Mouse (Mus musculus): Measurements from ENCODE around the gene Prpf8. TPM values are rescaled to one million over a fixed set of nuclear protein-coding genes. Genes with fewer than 3 reads are reported as not detected.

Gene Prpf8
- polyA plus RNA-seq, 1 experiment from 2014 or later = 39.2 TPM

DNA sequence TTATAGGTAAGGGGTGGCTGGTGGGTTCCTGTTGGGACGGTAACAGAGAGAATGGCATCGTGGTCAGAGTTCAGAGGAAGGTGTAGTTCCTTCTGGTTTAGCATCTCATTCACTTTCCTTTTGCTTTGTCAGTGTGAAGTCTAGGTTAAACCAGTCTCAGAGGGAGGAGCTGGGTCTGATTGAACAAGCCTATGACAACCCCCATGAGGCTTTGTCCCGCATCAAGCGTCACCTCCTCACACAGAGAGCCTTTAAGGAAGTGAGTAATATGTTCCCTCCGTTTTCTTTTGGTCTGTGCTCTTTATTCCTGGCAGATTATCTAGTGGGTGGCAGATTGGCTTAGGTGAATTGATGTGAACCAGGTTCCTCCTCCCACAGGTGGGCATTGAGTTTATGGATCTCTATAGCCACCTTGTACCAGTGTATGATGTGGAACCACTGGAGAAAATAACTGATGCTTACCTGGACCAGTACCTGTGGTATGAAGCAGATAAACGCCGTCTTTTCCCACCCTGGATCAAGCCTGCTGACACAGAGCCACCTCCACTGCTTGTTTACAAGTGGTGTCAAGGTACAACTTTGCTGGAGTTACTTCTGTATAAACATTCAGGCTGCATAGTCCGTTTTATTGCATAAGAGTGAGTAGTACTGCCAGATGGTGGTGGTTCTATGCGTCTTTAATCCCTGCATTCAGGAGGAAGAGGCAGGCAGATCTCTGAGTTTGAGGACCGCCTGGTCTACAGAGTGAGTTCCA is 7.9 kb downstream of the Prpf8 start:
- no peak for DNase-seq (ENCODE audit: low spot score)

- DNase-seq (ENCODE audit: low spot score) = no peak
Observed at GRCm38 (mm10) chr11:75498126-75498525, 11.5 kb downstream of the Prpf8 start.

GRCm38 (mm10) chr11:75508162-75508561 is 21.5 kb downstream of the Prpf8 start:
- no peak for DNase-seq (ENCODE audit: low spot score)

GRCm38 (mm10) chr11:75508904-75509303 is 22.3 kb downstream of the Prpf8 start:
- DNase-seq (ENCODE audit: low spot score) = no peak

- DNase-seq (ENCODE audit: low spot score) = no peak
Observed at GRCm38 (mm10) chr11:75509741-75510626, 23.4 kb downstream of the Prpf8 start, which contains the start of gene Rilp. Rilp (plus strand) TSS chr11:75510094.

DNA sequence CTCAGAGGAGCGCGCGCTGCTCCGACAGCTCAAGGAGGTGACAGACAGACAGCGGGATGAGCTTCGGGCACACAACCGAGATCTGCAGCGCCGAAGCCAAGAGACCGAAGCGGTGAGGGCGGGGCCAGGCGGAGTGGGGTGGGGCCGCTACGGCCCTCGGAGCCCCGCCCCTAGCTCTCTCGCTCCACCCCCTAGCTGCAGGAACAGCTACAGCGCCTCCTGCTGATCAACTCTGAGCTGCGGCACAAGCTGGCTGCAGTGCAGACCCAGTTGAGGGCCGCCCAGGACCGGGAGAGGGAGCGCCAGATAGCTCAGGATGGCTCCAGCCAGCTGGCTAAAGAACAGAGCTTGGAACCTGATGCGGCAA is 24.0 kb downstream of the Prpf8 start:
- DNase-seq (ENCODE audit: low spot score) = peak; percentile 93

GRCm38 (mm10) chr11:75511213-75511612 is 24.6 kb downstream of the Prpf8 start:
- DNase-seq (ENCODE audit: low spot score) = no peak

DNA sequence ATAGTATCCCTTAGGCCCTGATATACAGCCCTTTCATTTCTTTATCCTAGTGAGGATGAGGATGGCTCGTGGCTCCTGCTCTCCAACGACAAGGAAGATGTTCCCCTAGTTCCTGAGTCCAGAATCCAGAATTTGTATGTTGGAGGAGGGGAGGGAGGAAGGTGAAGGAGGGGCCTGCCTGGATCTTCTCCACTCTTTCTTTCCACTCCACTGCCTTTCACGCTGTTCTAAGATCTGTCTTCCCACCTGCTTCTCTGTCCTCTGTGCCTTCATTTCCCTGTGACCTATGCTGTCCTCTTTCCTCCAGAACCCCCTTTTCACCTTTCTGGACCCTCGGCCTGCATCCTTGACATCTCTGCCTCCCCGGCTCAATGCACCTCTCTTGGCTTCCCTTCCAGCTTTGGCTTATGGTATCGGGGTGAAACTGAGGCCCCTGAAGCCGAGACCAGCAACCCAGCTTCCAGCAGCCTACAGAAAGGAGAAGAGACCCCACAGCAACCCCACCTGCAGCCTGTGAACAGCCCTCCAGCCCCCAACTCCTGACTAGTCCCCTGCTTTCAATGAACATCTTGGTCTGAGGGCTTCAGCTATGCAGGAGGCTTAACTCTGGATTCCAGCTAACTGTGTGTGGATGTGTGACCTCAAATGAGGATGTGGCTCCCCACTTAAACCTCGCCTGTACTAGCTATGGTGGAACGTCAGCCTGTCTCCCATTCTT is 25.8 kb downstream of the Prpf8 start:
- no peak for DNase-seq (ENCODE audit: low spot score)

DNA sequence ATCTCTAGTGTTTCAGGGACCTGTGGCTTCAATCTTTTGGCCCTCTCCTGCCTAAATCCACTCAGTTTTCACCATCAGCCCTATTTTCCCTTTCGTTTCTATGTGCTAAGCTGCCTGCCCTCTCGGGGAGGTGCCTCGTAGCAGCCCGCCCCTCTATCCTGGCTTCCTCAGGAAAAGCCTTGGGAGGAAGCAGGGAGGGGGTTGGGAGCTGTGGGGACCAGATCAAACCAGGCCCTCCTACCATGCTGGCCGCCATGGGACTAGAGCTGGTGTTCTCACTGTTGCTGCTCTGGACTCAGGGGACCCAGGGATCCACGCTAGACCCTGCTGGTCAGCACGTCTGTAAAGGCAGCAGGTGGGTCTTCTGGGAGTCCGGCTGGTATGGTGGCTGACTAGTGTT is 26.7 kb downstream of the Prpf8 start, which contains the start of gene Scarf1:
Gene Scarf1, plus strand, starts transcription at position 205 of the 400 bp plus-strand sequence.
- DNase-seq (ENCODE audit: low spot score) = no peak

DNA sequence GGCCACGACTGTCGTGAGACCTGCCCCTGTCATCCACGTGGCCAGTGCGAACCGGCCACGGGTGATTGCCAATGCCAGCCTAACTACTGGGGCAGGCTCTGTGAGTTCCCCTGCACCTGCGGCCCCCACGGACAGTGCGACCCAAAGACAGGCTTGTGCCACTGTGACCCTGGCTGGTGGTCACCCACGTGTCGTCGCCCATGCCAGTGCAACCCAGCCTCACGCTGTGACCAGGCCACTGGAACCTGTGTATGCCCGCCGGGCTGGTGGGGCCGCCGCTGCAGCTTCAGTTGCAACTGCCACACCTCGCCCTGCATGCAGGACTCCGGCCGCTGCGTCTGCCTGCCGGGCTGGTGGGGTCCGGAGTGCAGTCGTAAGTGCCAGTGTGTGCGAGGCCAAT is 28.6 kb downstream of the Prpf8 start:
- DNase-seq (ENCODE audit: low spot score) = no peak

- no peak for DNase-seq (ENCODE audit: low spot score)
Observed at GRCm38 (mm10) chr11:75519834-75520633, 33.4 kb downstream of the Prpf8 start.

- DNase-seq (ENCODE audit: low spot score) = no peak
Observed at GRCm38 (mm10) chr11:75521609-75522008, 35.0 kb downstream of the Prpf8 start.

DNA sequence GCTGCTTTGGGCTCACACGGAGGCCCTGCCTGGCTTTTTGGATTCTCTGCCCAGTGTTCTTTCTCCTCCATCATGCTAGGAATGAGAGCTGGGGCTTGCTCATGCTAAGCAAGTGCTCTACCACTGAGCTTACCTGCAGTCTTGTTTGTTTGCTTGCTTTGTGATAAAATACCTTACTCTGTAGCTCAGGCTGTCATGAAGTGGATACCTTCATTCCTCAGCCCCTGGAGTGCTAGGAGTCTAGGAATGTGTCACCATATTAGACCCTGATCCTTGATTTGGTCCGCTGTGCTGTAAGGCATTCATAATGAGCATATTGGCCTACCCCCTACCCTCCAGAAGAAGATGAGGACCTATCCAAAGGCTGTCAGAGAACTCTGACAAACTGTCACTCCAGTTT is 36.2 kb downstream of the Prpf8 start:
- no peak for DNase-seq (ENCODE audit: low spot score)

DNA sequence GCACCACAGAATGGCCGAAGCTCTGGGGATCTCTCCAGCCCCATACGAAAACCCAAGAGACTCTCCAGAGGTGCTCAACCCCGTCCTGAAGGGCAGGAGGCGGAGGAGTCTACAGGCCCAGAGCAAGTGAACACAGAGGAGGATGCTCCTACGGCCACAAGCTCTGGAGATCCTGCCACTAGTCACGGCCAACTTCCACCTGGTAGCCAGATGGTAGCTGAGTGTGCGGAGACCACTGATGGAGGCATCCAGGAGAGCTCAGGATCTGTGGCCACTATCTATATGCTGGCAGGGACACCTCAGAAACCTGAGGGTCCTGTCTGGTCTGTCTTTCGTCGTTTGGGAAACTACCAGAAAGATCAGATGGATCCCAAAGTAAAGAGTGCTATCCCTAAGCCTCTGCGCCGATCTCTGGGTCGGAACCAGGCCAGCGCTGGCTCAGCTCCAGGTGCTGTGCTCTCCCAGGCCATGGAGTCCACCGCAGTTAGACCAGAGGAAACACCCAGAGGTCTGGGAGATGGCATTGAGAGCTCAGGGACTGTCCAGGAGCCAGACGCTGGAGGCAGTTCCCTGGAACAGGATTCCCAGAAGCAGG is 39.0 kb downstream of the Prpf8 start:
- DNase-seq (ENCODE audit: low spot score) = no peak

- no peak for DNase-seq (ENCODE audit: low spot score)
Observed at GRCm38 (mm10) chr11:75526943-75527342, 40.3 kb downstream of the Prpf8 start.

DNA sequence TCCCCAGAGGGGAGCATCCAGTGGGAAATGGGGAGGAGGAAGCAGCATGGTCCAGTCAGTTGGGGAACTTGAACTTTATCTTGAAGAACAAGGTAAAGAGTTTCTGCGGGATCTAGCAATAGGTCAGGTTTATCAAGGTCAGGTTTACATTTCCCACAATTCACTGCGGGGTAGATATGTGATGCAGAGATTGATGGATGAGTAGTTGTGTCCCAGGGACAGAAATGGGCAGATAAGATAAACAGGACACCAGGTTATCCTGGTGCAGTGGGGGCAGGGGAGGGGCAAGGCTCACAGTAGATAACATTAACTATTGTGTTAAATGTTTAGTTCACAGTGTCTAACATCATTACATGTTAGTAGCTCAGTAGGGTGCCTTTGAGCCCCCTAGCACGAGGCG is 43.2 kb downstream of the Prpf8 start:
- DNase-seq (ENCODE audit: low spot score) = no peak

DNA sequence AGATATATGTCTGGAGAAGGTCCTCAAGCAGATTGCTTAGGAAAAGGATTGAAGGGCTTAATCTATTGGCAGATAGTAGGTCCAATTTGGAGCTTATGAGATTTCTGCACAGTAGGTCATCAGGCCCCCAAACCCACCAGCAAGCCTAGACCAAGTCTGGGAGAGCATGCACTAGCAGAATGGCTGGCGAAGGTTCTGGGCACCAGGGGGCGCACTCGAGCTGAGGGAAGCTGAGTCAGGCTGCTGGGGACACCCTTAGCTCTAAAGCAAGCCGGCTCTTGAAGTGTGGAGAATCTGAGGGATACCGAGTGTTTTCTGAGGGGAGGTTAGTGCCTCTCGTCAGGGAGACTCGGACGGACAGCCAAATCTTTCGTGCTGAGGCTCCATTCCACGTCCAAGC is 43.7 kb downstream of the Prpf8 start:
- peak; percentile 93 for DNase-seq (ENCODE audit: low spot score)

- peak; percentile 37 for DNase-seq (ENCODE audit: low spot score)
Observed at GRCm38 (mm10) chr11:75530845-75531373, 44.3 kb downstream of the Prpf8 start.

DNA sequence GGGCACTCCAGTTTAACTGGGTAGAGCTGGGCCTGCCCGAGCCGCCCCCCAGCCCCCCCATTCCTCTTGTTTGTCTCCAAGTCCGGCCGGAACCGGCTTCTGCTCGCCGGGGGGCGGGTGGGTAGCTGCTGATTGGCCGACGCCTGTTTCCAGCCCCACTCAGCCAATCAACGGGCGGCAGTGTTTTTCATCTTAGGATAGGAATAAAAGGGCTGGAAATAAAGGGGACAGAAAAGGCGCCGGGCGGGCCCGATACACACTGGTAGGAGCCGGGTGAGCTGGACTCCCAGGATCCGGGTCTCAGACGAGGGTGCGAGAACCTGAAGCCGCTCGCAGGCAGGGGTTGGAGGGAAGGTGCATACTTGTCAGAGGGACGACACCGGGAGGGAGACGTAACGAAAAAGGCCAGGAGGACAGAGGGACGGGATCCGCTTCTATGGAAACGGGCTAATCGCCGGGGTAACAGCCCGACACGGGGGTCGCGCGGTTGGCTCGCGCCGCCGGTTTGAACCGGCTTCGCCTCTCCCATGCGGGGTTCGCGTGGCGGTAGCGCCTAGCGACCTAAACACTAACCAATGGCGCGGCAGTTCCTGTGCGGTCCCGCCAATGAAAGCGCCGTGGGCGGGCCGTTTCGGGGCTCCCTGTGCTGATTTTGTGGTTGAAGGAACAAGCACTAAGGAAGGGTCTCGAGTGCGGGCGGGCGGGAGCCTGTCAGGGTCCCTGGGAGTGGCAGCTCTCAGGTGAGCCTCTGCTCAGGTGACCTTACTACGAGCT is 45.0 kb downstream of the Prpf8 start, which contains the start of gene Slc43a2:
Gene Slc43a2, plus strand, starts transcription at position 226 of the 774 bp plus-strand sequence.
- peak; percentile 96 for DNase-seq (ENCODE audit: low spot score)
